Mouse (Mus musculus) lung, postnatal 0 days (tissue): Measurements from ENCODE around the gene Hectd1. TPM values are rescaled to one million over a fixed set of nuclear protein-coding genes. Genes with fewer than 3 reads are reported as not detected.

Source experiments
- ATAC-seq: fragments of 200-750 bp; cut with Nextera tagmentation; 2 replicates; pipeline ENCODE4 v1.8.0; 2017; ENCODE audit warnings: moderate library complexity
- DNase-seq: peaks from one replicate; pipeline ENCODE4 v3.0.0-alpha.2; 2016; ENCODE audit warnings: low spot score
- H3K27ac ChIP-seq: fragments of 300-500 bp; sonication (generic); 2 replicates; pipeline ENCODE4 v1.5.1; 2014; ENCODE audit warnings: antibody characterized with exemption, mild to moderate bottlenecking, low read length, mixed read lengths
- H3K27me3 ChIP-seq: fragments of 300-500 bp; sonication (generic); replicated peaks from 2 replicates; pipeline ENCODE4 v1.6.1; 2014; ENCODE audit warnings: low read length, mixed read lengths; ENCODE audit not compliant: insufficient read depth
- H3K36me3 ChIP-seq: fragments of 300-500 bp; sonication (generic); 2 replicates; pipeline ENCODE4 v1.6.1; 2014; ENCODE audit warnings: low read length, mixed read lengths; ENCODE audit not compliant: insufficient read depth
- H3K4me1 ChIP-seq: fragments of 300-500 bp; sonication (generic); 2 replicates; pipeline ENCODE4 v1.6.1; 2014; ENCODE audit warnings: antibody characterized with exemption, low read depth, low read length, mixed read lengths; ENCODE audit not compliant: insufficient read depth
- H3K4me2 ChIP-seq: fragments of 300-500 bp; sonication (generic); replicated peaks from 2 replicates; pipeline ENCODE4 v1.6.1; 2014; ENCODE audit warnings: low read depth, mild to moderate bottlenecking, low read length, moderate library complexity, mixed read lengths
- H3K4me3 ChIP-seq: fragments of 300-500 bp; sonication (generic); 2 replicates; pipeline ENCODE4 v1.5.1; 2014; ENCODE audit warnings: low read depth, low read length
- H3K9ac ChIP-seq: fragments of 300-500 bp; sonication (generic); replicated peaks from 2 replicates; pipeline ENCODE4 v1.6.1; 2014; ENCODE audit warnings: low read depth, mild to moderate bottlenecking
- H3K9me3 ChIP-seq: fragments of 300-500 bp; sonication (generic); 2 replicates; pipeline ENCODE4 v1.6.1; 2016; ENCODE audit warnings: low read length, mixed read lengths
- CTCF ChIP-seq: IDR thresholded peaks from 2 replicates; pipeline ENCODE4 v1.5.1; 2016; ENCODE audit warnings: antibody characterized with exemption, mild to moderate bottlenecking
- EP300 ChIP-seq: IDR thresholded peaks from 2 replicates; pipeline ENCODE4 v1.6.1; 2016; ENCODE audit warnings: antibody characterized with exemption, mild to moderate bottlenecking, control low read depth
- WGBS: fragments of 180-500 bp; shearing (Covaris S2); extraction: QIAGEN DNeasy Blood & Tissue Kit; methylation state at CpG from one replicate; pipeline ENCODE4 v1.1.7; 2014; 5-methylcytosine and 5-hydroxymethylcytosine counted together
- polyA plus RNA-seq: library from polyadenylated mRNA; unstranded; fragments of >200 nt; fragmentation: Nextera tagmentation; extraction: Ambion mirVana; gene quantifications from 2 replicates; pipeline ENCODE4 v1.2.1, GENCODE M21; 2015

The Hectd1 gene
- polyA plus RNA-seq, 1 experiment from 2014 or later = 27.5 TPM

DNA sequence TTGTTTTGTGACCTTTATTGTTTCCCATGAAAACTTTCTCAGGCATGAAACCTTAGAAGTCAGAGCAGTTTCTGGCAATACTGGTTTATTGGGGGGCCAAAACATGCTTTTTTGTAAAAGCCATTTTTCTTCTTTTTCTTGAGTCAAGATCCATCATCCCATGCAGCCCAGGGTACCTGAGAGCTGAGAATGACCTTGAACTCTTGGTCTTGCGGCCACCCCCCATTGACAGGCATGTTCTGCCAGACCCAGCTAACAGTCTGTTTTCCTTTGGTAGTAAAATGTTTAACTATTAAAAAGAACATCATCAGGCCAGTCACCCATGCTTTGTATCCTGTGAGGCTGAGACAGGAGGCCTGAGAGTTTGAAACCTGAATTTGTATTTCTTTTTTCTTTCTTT lies 15.9 kb upstream of the Hectd1 start:
- Histone ChIP-seq H3K4me1 (peaks cover 2% of the 10 kb centered on the region; the same call in 1 of the 2 replicates), H3K4me3 (peak overlapping the region; percentile 42; the same call in 1 of the 2 replicates), H3K27me3 (no peaks in the 10 kb centered on the region), H3K9me3 (no peaks in the 10 kb centered on the region), H3K9ac (no peak overlapping the region), H3K36me3 (no peaks in the 10 kb centered on the region), H3K27ac (peak overlapping the region; percentile 83; the same call in 1 of the 2 replicates), H3K4me2 (peak overlapping the region; percentile 56; the same call in 1 of the 2 replicates)
- WGBS = 24% methylated on average over 1 of the region's 1 CpGs
- ATAC-seq (peak; percentile 1; the same call in 1 of the 2 replicates), DNase-seq (no peak)
- no peak for TF ChIP-seq EP300
- no peak for TF ChIP-seq CTCF

GRCm38 (mm10) chr12:51844771-51845256 lies 15.5 kb upstream of the Hectd1 start:
- DNase-seq (peak; percentile 97), ATAC-seq (peak; percentile 99)
- peak overlapping the region; percentile 83 for H3K27ac ChIP-seq
- H3K4me2 ChIP-seq = peak overlapping the region; percentile 56
- H3K4me1 ChIP-seq = peaks cover 2% of the 10 kb centered on the region; the same call in 1 of the 2 replicates
- no peaks in the 10 kb centered on the region for H3K9me3 ChIP-seq
- H3K9ac ChIP-seq = peak overlapping the region; percentile 39
- WGBS = under 1% methylated on average over 17 of the region's 17 CpGs
- TF ChIP-seq CTCF = no peak
- TF ChIP-seq EP300 = peak; percentile 80
- no peaks in the 10 kb centered on the region for H3K27me3 ChIP-seq
- H3K4me3 ChIP-seq = peak overlapping the region; percentile 42
- H3K36me3 ChIP-seq = no peaks in the 10 kb centered on the region

- H3K36me3 ChIP-seq = no peaks in the 10 kb centered on the region
- peak overlapping the region; percentile 56 for H3K4me2 ChIP-seq
- peak overlapping the region; percentile 39 for H3K9ac ChIP-seq
- 23% methylated on average over 15 of the region's 15 CpGs for WGBS
- no peak for TF ChIP-seq CTCF
- peak; percentile 65; the same call in 1 of the 2 replicates for TF ChIP-seq EP300
- H3K27me3 ChIP-seq = no peaks in the 10 kb centered on the region
- peak overlapping the region; percentile 42; the same call in 1 of the 2 replicates for H3K4me3 ChIP-seq
- peaks cover 2% of the 10 kb centered on the region; the same call in 1 of the 2 replicates for H3K4me1 ChIP-seq
- H3K9me3 ChIP-seq = no peaks in the 10 kb centered on the region
- peak; percentile 18 for ATAC-seq
- peak; percentile 78 for DNase-seq
- peak overlapping the region; percentile 83 for H3K27ac ChIP-seq
Measured at GRCm38 (mm10) chr12:51843576-51844520, 14.5 kb upstream of the Hectd1 start.

- no peaks in the 10 kb centered on the region for H3K9me3 ChIP-seq
- no peak overlapping the region for H3K9ac ChIP-seq
- no peak overlapping the region for H3K4me2 ChIP-seq
- 58% methylated on average over 6 of the region's 6 CpGs for WGBS
- H3K36me3 ChIP-seq = no peaks in the 10 kb centered on the region
- no peak overlapping the region for H3K27ac ChIP-seq
- ATAC-seq (no peak), DNase-seq (no peak)
- H3K4me1 ChIP-seq = peaks cover 2% of the 10 kb centered on the region; the same call in 1 of the 2 replicates
- H3K27me3 ChIP-seq = no peaks in the 10 kb centered on the region
- no peak overlapping the region for H3K4me3 ChIP-seq
- no peak for TF ChIP-seq EP300
- no peak for TF ChIP-seq CTCF
Measured at GRCm38 (mm10) chr12:51842081-51842864, 12.9 kb upstream of the Hectd1 start.

GRCm38 (mm10) chr12:51839856-51840255 lies 10.5 kb upstream of the Hectd1 start:
- no peak for ATAC-seq
- Histone ChIP-seq H3K27ac (no peak overlapping the region), H3K9me3 (no peaks in the 10 kb centered on the region), H3K4me3 (no peak overlapping the region), H3K27me3 (no peaks in the 10 kb centered on the region), H3K4me2 (no peak overlapping the region), H3K9ac (no peak overlapping the region), H3K4me1 (no peaks in the 10 kb centered on the region), H3K36me3 (no peaks in the 10 kb centered on the region)
- no peak for DNase-seq
- TF ChIP-seq CTCF = no peak
- no peak for TF ChIP-seq EP300
- WGBS = 85% methylated on average over 1 of the region's 1 CpGs

DNA sequence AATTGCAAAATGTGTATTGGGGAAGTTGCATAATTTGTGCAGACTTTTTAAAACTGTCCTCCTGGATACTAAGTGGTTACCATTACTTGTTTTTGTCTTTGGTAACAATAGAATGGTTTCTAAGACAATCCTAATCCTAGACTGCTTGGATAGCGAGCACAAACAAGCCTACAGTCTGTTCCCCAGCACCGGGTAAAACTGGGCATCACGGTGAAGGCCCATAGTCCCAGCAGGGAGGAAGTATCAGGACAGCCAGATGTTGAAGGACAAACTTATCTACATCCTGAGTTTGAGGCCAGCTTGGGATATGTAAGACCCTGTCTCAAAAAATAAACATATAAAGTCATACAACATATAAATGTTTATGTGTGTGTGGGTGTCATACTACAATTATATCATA lies 5.9 kb upstream of the Hectd1 start:
- no peak for ATAC-seq
- TF ChIP-seq EP300 (no peak), CTCF (no peak)
- no peaks in the 10 kb centered on the region for H3K4me1 ChIP-seq
- no peak overlapping the region for H3K4me3 ChIP-seq
- H3K9me3 ChIP-seq = no peaks in the 10 kb centered on the region
- H3K27ac ChIP-seq = no peak overlapping the region
- H3K36me3 ChIP-seq = no peaks in the 10 kb centered on the region
- H3K9ac ChIP-seq = no peak overlapping the region
- H3K4me2 ChIP-seq = no peak overlapping the region
- H3K27me3 ChIP-seq = no peaks in the 10 kb centered on the region
- 41% methylated on average over 3 of the region's 3 CpGs for WGBS
- DNase-seq = no peak
